Mouse (Mus musculus) spleen, postnatal 0 days (tissue): ENCODE data around the gene Col3a1. TPM values are rescaled to one million over a fixed set of nuclear protein-coding genes. Genes with fewer than 3 reads are reported as not detected.

ENCODE experiments used
- polyA plus RNA-seq: library from polyadenylated mRNA; unstranded; fragments of >200 nt; fragmentation: Nextera tagmentation; extraction: Ambion mirVana; gene quantifications from 2 replicates; pipeline ENCODE4 v1.2.1, GENCODE M21; 2015

Gene Col3a1
- polyA plus RNA-seq: 286 and 433 TPM in 2 replicates

GRCm38 (mm10) chr1:45311388-45311787 lies at the start of gene Col3a1:
Col3a1 (plus strand) TSS chr1:45311538.

Other genes starting within 250 kb of the Col3a1 start
- gene Col5a2, start 191.7 kb downstream of the Col3a1 start, polyA plus RNA-seq: 17.1 and 22.1 TPM in 2 replicates